Mouse (Mus musculus): ENCODE data around the gene Gm20388. TPM values are rescaled to one million over a fixed set of nuclear protein-coding genes. Genes with fewer than 3 reads are reported as not detected.

Gene Gm20388
- polyA plus RNA-seq, 1 experiment from 2014 or later, result 2.5 TPM

GRCm38 (mm10) chr8:122301081-122301480, 2390.4 kb downstream of the Gm20388 start:
- 88% methylated on average over 13 of the region's 13 CpGs for WGBS
- Histone ChIP-seq H3K36me3 (no peaks in the 10 kb centered on the region), H3K9me3 (replicated peaks) (no peaks in the 10 kb centered on the region), H3K4me1 (peaks cover 66% of the 10 kb centered on the region), H3K27me3 (ENCODE audit: low read depth, poor library complexity, severe bottlenecking) (no peaks in the 10 kb centered on the region; the same call in 1 of the 2 replicates), H3K27ac (no peak overlapping the region), H3K4me3 (no peak overlapping the region)
- no peak for DNase-seq (ENCODE audit: low spot score)

- 89% methylated on average over 5 of the region's 5 CpGs for WGBS
- Histone ChIP-seq H3K9me3 (replicated peaks) (no peaks in the 10 kb centered on the region), H3K27ac (peak overlapping the region; percentile 31; the same call in 1 of the 2 replicates), H3K4me1 (peaks cover 58% of the 10 kb centered on the region), H3K36me3 (no peaks in the 10 kb centered on the region), H3K4me3 (no peak overlapping the region), H3K27me3 (ENCODE audit: low read depth, poor library complexity, severe bottlenecking) (no peaks in the 10 kb centered on the region)
- DNase-seq (ENCODE audit: low spot score), result no peak
Observed at GRCm38 (mm10) chr8:122301866-122302265, 2391.2 kb downstream of the Gm20388 start.

GRCm38 (mm10) chr8:122303451-122303850, 2392.8 kb downstream of the Gm20388 start:
- no peaks in the 10 kb centered on the region for H3K9me3 ChIP-seq (replicated peaks)

GRCm38 (mm10) chr8:122304058-122304457, 2393.4 kb downstream of the Gm20388 start:
- H3K4me3 ChIP-seq, result no peak overlapping the region
- H3K36me3 ChIP-seq, result peaks cover 2% of the 10 kb centered on the region; the same call in 1 of the 2 replicates
- H3K4me1 ChIP-seq, result peaks cover 40% of the 10 kb centered on the region
- WGBS, result 41% methylated on average over 3 of the region's 3 CpGs
- H3K27ac ChIP-seq, result no peak overlapping the region
- H3K27me3 ChIP-seq (ENCODE audit: low read depth, poor library complexity, severe bottlenecking), result no peaks in the 10 kb centered on the region
- no peak for DNase-seq (ENCODE audit: low spot score)
- no peaks in the 10 kb centered on the region for H3K9me3 ChIP-seq (replicated peaks)

More at GRCm38 (mm10) chr8:122303451-122303850, 2392.8 kb downstream of the Gm20388 start:
- Histone ChIP-seq H3K27me3 (ENCODE audit: low read depth, poor library complexity, severe bottlenecking) (no peaks in the 10 kb centered on the region), H3K36me3 (peaks cover 2% of the 10 kb centered on the region; the same call in 1 of the 2 replicates), H3K4me3 (no peak overlapping the region), H3K27ac (no peak overlapping the region), H3K4me1 (peaks cover 46% of the 10 kb centered on the region)
- WGBS, result 67% methylated on average over 6 of the region's 6 CpGs
- no peak for DNase-seq (ENCODE audit: low spot score)

- WGBS, result 89% methylated on average over 26 of the region's 26 CpGs
- H3K27me3 ChIP-seq (ENCODE audit: low read depth, poor library complexity, severe bottlenecking), result no peaks in the 10 kb centered on the region
- no peak for DNase-seq (ENCODE audit: low spot score)
- no peaks in the 10 kb centered on the region for H3K9me3 ChIP-seq (replicated peaks)
- H3K36me3 ChIP-seq, result peaks cover 2% of the 10 kb centered on the region; the same call in 1 of the 2 replicates
- no peak overlapping the region for H3K4me3 ChIP-seq
- H3K4me1 ChIP-seq, result peaks cover 28% of the 10 kb centered on the region
- peak overlapping the region; percentile 9; the same call in 1 of the 2 replicates for H3K27ac ChIP-seq
Observed at GRCm38 (mm10) chr8:122306660-122307399, 2396.2 kb downstream of the Gm20388 start.

GRCm38 (mm10) chr8:122307836-122308235, 2397.2 kb downstream of the Gm20388 start:
- 88% methylated on average over 8 of the region's 8 CpGs for WGBS
- Histone ChIP-seq H3K36me3 (peaks cover 2% of the 10 kb centered on the region; the same call in 1 of the 2 replicates), H3K27ac (no peak overlapping the region), H3K4me1 (peaks cover 23% of the 10 kb centered on the region), H3K27me3 (ENCODE audit: low read depth, poor library complexity, severe bottlenecking) (no peaks in the 10 kb centered on the region), H3K9me3 (replicated peaks) (no peaks in the 10 kb centered on the region), H3K4me3 (no peak overlapping the region)
- DNase-seq (ENCODE audit: low spot score), result no peak

GRCm38 (mm10) chr8:122309272-122309671, 2398.6 kb downstream of the Gm20388 start:
- H3K4me3 ChIP-seq, result no peak overlapping the region
- peaks cover 28% of the 10 kb centered on the region for H3K4me1 ChIP-seq
- 0 out of 2 replicates have a peak overlapping the region, but pooled peaks have one; percentile 22 for H3K27ac ChIP-seq
- DNase-seq (ENCODE audit: low spot score), result no peak
- H3K27me3 ChIP-seq (ENCODE audit: low read depth, poor library complexity, severe bottlenecking), result no peaks in the 10 kb centered on the region
- H3K9me3 ChIP-seq (replicated peaks), result no peaks in the 10 kb centered on the region
- WGBS, result 85% methylated on average over 12 of the region's 12 CpGs
- H3K36me3 ChIP-seq, result peaks cover 2% of the 10 kb centered on the region; the same call in 1 of the 2 replicates

GRCm38 (mm10) chr8:122311115-122311514, 2400.5 kb downstream of the Gm20388 start:
- WGBS, result 85% methylated on average over 2 of the region's 2 CpGs
- DNase-seq (ENCODE audit: low spot score), result no peak
- H3K9me3 ChIP-seq (replicated peaks), result no peaks in the 10 kb centered on the region
- peaks cover 2% of the 10 kb centered on the region; the same call in 1 of the 2 replicates for H3K36me3 ChIP-seq
- no peak overlapping the region for H3K4me3 ChIP-seq
- peaks cover 39% of the 10 kb centered on the region for H3K4me1 ChIP-seq
- no peak overlapping the region for H3K27ac ChIP-seq
- H3K27me3 ChIP-seq (ENCODE audit: low read depth, poor library complexity, severe bottlenecking), result no peaks in the 10 kb centered on the region

GRCm38 (mm10) chr8:122312553-122312952, 2401.9 kb downstream of the Gm20388 start:
- DNase-seq (ENCODE audit: low spot score), result no peak
- Histone ChIP-seq H3K36me3 (peaks cover 2% of the 10 kb centered on the region; the same call in 1 of the 2 replicates), H3K27ac (0 out of 2 replicates have a peak overlapping the region, but pooled peaks have one; percentile 43), H3K9me3 (replicated peaks) (no peaks in the 10 kb centered on the region), H3K27me3 (ENCODE audit: low read depth, poor library complexity, severe bottlenecking) (no peaks in the 10 kb centered on the region), H3K4me1 (peaks cover 52% of the 10 kb centered on the region), H3K4me3 (no peak overlapping the region)
- WGBS, result 74% methylated on average over 2 of the region's 2 CpGs

GRCm38 (mm10) chr8:122313310-122313709, 2402.7 kb downstream of the Gm20388 start:
- Histone ChIP-seq H3K9me3 (replicated peaks) (no peaks in the 10 kb centered on the region), H3K27ac (peak overlapping the region; percentile 38; the same call in 1 of the 2 replicates), H3K27me3 (ENCODE audit: low read depth, poor library complexity, severe bottlenecking) (no peaks in the 10 kb centered on the region), H3K4me3 (no peak overlapping the region), H3K4me1 (peaks cover 56% of the 10 kb centered on the region), H3K36me3 (no peaks in the 10 kb centered on the region)
- DNase-seq (ENCODE audit: low spot score), result no peak
- WGBS, result 63% methylated on average over 12 of the region's 12 CpGs

- H3K4me1 ChIP-seq, result peaks cover 70% of the 10 kb centered on the region
- peak overlapping the region; percentile 40 for H3K27ac ChIP-seq
- WGBS, result 58% methylated on average over 13 of the region's 13 CpGs
Observed at GRCm38 (mm10) chr8:122314899-122315496, 2404.4 kb downstream of the Gm20388 start.

GRCm38 (mm10) chr8:122316402-122316801, 2405.8 kb downstream of the Gm20388 start:
- no peaks in the 10 kb centered on the region for H3K36me3 ChIP-seq
- WGBS, result 54% methylated on average over 2 of the region's 2 CpGs
- H3K4me1 ChIP-seq, result peaks cover 70% of the 10 kb centered on the region

More at GRCm38 (mm10) chr8:122314899-122315496, 2404.4 kb downstream of the Gm20388 start:
- Histone ChIP-seq H3K27me3 (ENCODE audit: low read depth, poor library complexity, severe bottlenecking) (no peaks in the 10 kb centered on the region), H3K4me3 (no peak overlapping the region), H3K9me3 (replicated peaks) (no peaks in the 10 kb centered on the region), H3K36me3 (no peaks in the 10 kb centered on the region)
- no peak for DNase-seq (ENCODE audit: low spot score)

More at GRCm38 (mm10) chr8:122316402-122316801, 2405.8 kb downstream of the Gm20388 start:
- DNase-seq (ENCODE audit: low spot score), result no peak
- H3K27ac ChIP-seq, result 0 out of 2 replicates have a peak overlapping the region, but pooled peaks have one; percentile 26
- H3K4me3 ChIP-seq, result no peak overlapping the region
- no peaks in the 10 kb centered on the region for H3K9me3 ChIP-seq (replicated peaks)
- H3K27me3 ChIP-seq (ENCODE audit: low read depth, poor library complexity, severe bottlenecking), result no peaks in the 10 kb centered on the region
